Mouse (Mus musculus): ENCODE measurements at regions not wholly inside any gene's neighbourhood (a gene's known extent, or its start where the extent isn't known, plus 50 kb on each side); places are given as distances from the start of the nearest gene placed in this dataset.

DNA sequence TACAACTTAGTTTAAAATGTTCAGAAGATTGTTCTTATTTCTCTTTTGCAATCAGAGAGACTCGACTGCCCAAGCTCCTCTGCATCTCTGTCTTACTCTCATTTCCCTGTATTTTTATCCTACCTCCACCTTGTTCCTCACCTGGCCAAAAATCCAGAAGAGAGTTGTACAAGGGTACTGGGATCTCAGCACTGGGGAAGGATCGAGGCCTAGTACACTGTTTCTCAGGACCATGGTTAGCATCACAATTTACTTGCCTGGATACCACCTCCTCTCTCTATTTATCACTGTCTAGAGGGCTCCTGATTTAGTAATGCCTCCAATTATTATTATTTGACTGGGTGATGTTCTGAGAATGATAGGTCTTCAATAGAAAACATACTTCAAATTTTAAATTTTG, 218.8 kb downstream of the Ktn1 start:
- no peak for DNase-seq (ENCODE audit: low spot score)
- H3K36me3 ChIP-seq, result no peaks in the 10 kb centered on the region
- no peak overlapping the region for H3K27ac ChIP-seq (replicated peaks)
- no peaks in the 10 kb centered on the region for H3K27me3 ChIP-seq (ENCODE audit: low read depth, poor library complexity, severe bottlenecking)
- no peaks in the 10 kb centered on the region for H3K9me3 ChIP-seq (replicated peaks)
- H3K4me1 ChIP-seq, result no peaks in the 10 kb centered on the region; the same call in 1 of the 2 replicates
- no peak overlapping the region for H3K4me3 ChIP-seq
- WGBS, result 85% methylated on average over 2 of the region's 2 CpGs

DNA sequence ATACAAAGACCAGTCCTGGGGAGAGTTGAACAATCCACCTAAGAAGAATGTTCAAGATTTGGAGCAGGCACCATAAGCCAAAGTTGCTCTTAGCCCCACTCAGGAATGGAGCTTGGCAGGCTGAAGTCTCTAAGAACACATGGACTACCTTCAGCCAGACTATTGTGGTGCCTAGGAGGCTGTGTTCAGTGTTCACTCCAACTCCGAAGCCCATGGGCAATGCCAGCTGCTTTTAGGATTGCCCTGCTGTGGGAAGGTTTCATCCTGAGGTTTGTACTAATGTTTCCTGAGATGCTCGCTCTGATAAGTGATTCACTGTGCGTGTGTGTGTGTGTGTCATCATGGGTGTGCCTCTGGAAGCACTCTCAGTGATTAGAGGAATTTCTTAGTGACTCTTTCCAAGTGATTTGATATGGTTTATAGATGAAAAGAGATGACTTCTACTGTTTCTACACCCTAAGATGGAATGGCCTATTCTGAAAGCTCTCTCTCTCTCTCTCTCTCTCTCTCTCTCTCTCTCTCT, 220.1 kb downstream of the Ktn1 start:
- H3K36me3 ChIP-seq, result no peaks in the 10 kb centered on the region
- no peak overlapping the region for H3K27ac ChIP-seq (replicated peaks)
- no peak for DNase-seq (ENCODE audit: low spot score)
- H3K27me3 ChIP-seq (ENCODE audit: low read depth, poor library complexity, severe bottlenecking), result no peaks in the 10 kb centered on the region
- WGBS, result 81% methylated on average over 3 of the region's 3 CpGs
- H3K4me1 ChIP-seq, result no peaks in the 10 kb centered on the region; the same call in 1 of the 2 replicates
- no peaks in the 10 kb centered on the region for H3K9me3 ChIP-seq (replicated peaks)
- no peak overlapping the region for H3K4me3 ChIP-seq

DNA sequence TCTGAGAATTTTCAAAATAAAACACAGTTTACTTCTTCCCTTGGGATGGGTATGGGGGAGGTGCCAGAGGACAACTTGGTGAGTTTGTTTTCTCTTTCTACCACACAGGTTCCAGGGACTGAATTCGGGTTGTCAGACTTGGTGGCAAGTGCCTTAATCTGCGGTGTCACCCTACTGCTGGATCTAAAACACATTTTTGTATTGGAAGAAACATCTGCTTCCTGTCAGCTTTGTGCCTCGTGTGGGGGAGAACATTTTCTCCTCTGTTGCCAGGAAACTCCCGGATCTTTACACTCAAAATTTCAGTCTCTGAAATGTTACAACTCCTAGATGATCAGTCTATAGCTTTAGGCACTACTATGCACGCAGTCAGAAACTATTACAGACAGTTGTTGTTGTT, 228.3 kb downstream of the Ktn1 start:
- WGBS, result 76% methylated on average over 5 of the region's 5 CpGs
- Histone ChIP-seq H3K9me3 (replicated peaks) (no peaks in the 10 kb centered on the region), H3K27ac (replicated peaks) (no peak overlapping the region), H3K27me3 (ENCODE audit: low read depth, poor library complexity, severe bottlenecking) (no peaks in the 10 kb centered on the region), H3K4me3 (no peak overlapping the region), H3K36me3 (no peaks in the 10 kb centered on the region), H3K4me1 (no peaks in the 10 kb centered on the region)
- DNase-seq (ENCODE audit: low spot score), result no peak

DNA sequence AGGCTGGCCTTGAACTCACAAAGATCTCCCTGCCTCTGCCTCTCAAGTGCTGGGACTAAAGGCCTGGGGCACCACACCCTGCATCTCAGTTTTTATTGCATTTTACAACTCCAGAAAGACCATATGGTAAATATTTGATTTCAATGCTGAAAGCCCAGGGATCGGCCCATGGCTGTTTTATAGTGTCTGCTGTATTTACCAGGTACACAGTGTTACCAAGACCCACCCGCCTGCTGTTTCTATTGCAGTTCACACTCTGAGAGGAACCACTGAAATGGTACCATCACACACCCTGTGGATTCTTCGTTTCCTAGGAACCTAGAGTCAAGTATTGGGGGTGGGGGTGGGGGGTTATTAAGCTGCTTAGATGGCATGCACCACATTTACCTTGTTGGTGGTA, 228.9 kb downstream of the Ktn1 start:
- Histone ChIP-seq H3K36me3 (no peaks in the 10 kb centered on the region), H3K9me3 (replicated peaks) (no peaks in the 10 kb centered on the region), H3K4me3 (no peak overlapping the region), H3K27ac (replicated peaks) (no peak overlapping the region), H3K4me1 (no peaks in the 10 kb centered on the region), H3K27me3 (ENCODE audit: low read depth, poor library complexity, severe bottlenecking) (no peaks in the 10 kb centered on the region)
- DNase-seq (ENCODE audit: low spot score), result no peak
- 90% methylated on average over 3 of the region's 3 CpGs for WGBS

DNA sequence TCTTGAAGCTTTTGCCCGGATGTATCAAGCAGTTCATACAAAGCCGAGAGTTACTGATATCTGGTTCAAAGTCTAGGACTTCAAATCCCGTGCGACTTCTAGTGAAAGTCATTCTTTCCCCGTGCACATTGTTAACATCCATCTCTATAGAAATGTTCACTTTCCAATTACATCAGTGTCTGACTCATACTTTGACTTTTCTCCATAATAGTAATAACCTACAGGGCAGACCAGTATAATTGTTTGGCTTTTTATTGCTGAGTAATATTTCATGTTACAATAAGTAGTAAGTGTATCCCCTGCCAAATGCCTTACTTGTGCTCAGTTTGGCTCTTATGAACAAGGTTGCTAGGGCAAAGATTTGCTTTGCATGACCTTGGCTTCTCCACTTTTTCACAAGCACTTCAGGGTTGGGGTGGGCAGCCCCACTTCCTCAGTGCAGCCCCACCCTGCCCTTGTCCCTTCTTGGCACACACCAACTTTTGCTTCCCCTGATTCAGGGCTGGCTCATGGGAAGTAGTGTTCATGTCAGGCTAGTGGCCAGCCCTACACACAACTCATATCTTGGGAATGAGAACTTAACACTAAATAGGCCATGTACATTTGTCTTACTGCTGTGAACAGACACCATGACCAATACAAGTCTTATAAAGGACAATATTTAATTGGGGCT, 229.7 kb downstream of the Ktn1 start:
- no peaks in the 10 kb centered on the region for H3K36me3 ChIP-seq
- no peak for DNase-seq (ENCODE audit: low spot score)
- WGBS, result 96% methylated on average over 5 of the region's 5 CpGs

DNA sequence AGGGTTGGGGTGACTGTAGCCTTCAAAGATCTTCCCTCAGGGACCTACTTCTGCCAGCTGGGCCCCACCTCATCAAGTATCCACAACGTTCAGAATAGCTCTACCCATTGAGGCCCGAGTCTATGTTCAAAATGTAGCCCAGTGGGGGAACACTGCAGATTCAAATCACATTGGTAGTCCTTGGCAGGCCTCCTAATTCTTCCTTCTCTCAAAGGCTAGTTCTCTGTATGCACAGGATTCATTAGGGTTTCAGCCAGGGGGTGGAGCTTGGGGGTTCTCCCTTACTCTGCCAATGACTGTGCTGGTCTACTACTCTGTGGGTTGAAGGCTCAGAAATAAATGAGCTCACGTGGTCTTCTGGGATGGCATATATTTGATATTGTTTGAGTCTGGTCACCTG, 235.3 kb upstream of the Peli2 start:
- no peaks in the 10 kb centered on the region for H3K36me3 ChIP-seq
- 85% methylated on average over 3 of the region's 3 CpGs for WGBS
- no peak for DNase-seq (ENCODE audit: low spot score)
- no peak overlapping the region for H3K4me3 ChIP-seq
- H3K9me3 ChIP-seq (replicated peaks), result no peaks in the 10 kb centered on the region
- H3K4me1 ChIP-seq, result 0 out of 2 replicates have a peak, but pooled peaks cover 6% of the 10 kb centered on the region
- no peaks in the 10 kb centered on the region; the same call in 1 of the 2 replicates for H3K27me3 ChIP-seq (ENCODE audit: low read depth, poor library complexity, severe bottlenecking)
- no peak overlapping the region for H3K27ac ChIP-seq (replicated peaks)

More for the DNA sequence above, 229.7 kb downstream of the Ktn1 start:
- Histone ChIP-seq H3K27me3 (ENCODE audit: low read depth, poor library complexity, severe bottlenecking) (no peaks in the 10 kb centered on the region), H3K27ac (replicated peaks) (no peak overlapping the region), H3K4me1 (no peaks in the 10 kb centered on the region), H3K4me3 (no peak overlapping the region), H3K9me3 (replicated peaks) (no peaks in the 10 kb centered on the region)

DNA sequence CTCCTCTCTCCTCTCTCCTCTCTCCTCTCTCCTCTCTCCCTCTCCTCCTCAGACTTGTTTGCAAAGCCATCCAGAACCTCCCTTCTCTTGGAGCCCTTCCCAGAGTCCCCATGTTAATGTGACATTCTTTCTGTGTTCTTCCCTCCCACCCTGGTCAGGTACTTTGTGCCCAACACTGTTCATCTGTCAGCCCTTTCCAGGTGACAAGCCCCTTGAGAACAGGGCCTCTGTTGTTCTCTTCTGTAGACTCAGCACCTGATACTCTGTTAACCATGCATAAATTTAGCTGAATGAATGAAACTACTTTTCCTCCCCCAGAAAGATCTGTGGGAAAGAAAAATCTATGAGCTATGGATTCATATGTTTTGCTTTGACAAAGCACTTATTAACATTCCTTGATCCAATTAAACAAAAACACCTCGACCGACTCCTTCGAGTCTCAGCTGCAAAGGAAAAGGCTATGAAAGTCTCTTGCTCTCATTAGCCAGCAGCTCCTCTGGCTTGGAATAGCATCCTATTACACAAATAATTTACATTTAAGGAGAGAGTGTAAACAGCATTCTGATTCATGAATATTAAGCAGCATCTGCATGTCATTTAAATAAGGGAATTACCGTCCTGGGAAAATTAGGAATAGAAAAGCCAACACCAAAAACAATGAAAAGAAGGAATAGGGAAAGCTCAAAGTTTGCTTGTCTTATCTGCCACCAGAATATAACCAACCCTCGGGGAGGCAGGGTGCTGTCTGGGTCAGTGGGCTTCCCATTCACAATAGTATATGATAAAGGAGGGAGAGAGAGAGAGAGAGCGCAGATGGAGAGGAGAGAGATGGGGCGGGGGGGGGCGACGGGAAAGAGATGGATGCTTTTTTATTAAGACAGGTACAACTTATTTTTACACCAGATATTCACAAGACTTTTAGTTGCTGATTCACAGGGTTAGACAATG, 230.1 kb upstream of the Peli2 start:
- H3K27ac ChIP-seq (replicated peaks), result no peak overlapping the region
- H3K4me3 ChIP-seq, result no peak overlapping the region
- no peaks in the 10 kb centered on the region; the same call in 1 of the 2 replicates for H3K27me3 ChIP-seq (ENCODE audit: low read depth, poor library complexity, severe bottlenecking)
- DNase-seq (ENCODE audit: low spot score), result no peak
- 84% methylated on average over 9 of the region's 9 CpGs for WGBS
- H3K36me3 ChIP-seq, result no peaks in the 10 kb centered on the region
- H3K9me3 ChIP-seq (replicated peaks), result no peaks in the 10 kb centered on the region
- H3K4me1 ChIP-seq, result peaks cover 13% of the 10 kb centered on the region

DNA sequence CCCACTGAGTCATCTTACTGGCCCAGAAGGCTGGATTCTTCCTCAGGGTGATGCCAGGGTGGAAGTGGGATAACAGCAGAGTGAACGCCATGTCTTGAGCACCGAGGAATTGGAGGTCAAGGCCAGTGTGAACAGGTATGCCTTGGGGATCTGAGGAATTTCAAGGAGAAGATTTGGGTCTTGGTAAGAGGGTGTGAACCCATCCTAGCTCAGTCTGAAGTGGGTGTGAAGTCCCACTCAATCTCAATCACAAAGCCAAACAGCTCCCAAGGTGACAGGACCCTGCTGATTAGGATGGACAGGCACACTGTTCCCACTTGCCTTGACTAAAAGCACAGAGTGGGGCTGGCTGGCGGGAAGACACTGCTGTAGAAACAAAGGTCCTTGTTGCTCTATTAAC, 224.0 kb upstream of the Peli2 start:
- DNase-seq (ENCODE audit: low spot score), result no peak
- Histone ChIP-seq H3K4me1 (peaks cover 2% of the 10 kb centered on the region; the same call in 1 of the 2 replicates), H3K36me3 (no peaks in the 10 kb centered on the region), H3K4me3 (no peak overlapping the region), H3K27ac (replicated peaks) (no peak overlapping the region), H3K9me3 (replicated peaks) (no peaks in the 10 kb centered on the region), H3K27me3 (ENCODE audit: low read depth, poor library complexity, severe bottlenecking) (no peaks in the 10 kb centered on the region)
- 89% methylated on average over 3 of the region's 3 CpGs for WGBS

DNA sequence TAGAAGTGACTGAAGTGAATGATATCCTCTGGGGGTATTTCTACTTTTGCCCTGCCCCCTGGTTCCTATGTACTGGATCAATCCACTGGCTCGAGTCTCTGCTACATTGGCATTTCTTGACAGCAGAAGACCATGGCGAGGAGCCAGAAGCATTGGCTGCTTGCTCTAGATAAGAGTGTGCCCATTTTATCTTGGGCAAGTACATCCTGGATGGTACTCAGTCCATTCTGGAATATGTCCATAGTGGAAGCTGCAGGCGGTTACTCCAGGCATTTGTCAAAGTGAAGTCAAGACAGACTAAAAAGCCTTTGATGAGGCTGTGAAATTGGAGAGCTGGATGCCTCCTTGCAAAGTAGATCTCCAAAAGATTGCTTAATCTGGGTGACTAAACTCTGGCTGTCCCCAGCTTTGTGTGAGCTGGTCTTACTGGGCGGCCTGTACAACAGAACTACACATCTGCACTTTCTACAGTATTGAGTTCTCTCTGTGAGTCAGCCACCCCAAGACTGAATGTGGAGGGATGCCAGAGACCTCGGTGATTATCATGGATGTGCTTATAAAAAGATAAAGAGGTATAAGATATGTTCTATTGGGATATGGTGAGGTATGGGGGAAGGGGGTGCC, 222.6 kb upstream of the Peli2 start:
- H3K27ac ChIP-seq (replicated peaks), result no peak overlapping the region
- no peak for DNase-seq (ENCODE audit: low spot score)
- H3K4me3 ChIP-seq, result no peak overlapping the region
- no peaks in the 10 kb centered on the region for H3K27me3 ChIP-seq (ENCODE audit: low read depth, poor library complexity, severe bottlenecking)
- H3K36me3 ChIP-seq, result no peaks in the 10 kb centered on the region
- H3K9me3 ChIP-seq (replicated peaks), result no peaks in the 10 kb centered on the region
- H3K4me1 ChIP-seq, result 0 out of 2 replicates have a peak, but pooled peaks cover 2% of the 10 kb centered on the region
- 90% methylated on average over 5 of the region's 5 CpGs for whole genome bisulfite sequencing

DNA sequence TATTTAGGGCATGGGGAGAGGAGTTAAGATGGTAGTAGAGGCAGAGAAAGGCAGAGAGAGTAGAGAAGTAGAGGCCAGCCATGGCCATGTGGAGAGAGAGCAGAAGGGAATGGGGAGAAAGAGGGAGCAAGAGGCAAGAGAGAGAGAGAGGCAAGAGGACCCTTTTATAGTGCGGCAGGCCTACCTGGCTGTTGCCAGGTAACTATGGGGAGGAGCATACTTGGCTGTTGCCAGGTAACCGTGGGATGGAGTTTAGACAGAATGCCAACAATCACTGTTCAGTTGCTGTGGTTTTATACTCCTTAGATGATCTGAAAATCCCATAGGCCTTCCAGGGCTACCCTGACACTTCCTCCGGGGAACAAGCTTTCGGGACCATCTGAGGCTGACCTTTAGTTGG, 222.0 kb upstream of the Peli2 start:
- H3K27ac ChIP-seq (replicated peaks), result no peak overlapping the region
- WGBS, result 89% methylated on average over 4 of the region's 4 CpGs
- H3K4me1 ChIP-seq, result 0 out of 2 replicates have a peak, but pooled peaks cover 2% of the 10 kb centered on the region
- H3K36me3 ChIP-seq, result no peaks in the 10 kb centered on the region
- DNase-seq (ENCODE audit: low spot score), result no peak
- no peaks in the 10 kb centered on the region for H3K9me3 ChIP-seq (replicated peaks)
- H3K4me3 ChIP-seq, result no peak overlapping the region
- H3K27me3 ChIP-seq (ENCODE audit: low read depth, poor library complexity, severe bottlenecking), result no peaks in the 10 kb centered on the region

DNA sequence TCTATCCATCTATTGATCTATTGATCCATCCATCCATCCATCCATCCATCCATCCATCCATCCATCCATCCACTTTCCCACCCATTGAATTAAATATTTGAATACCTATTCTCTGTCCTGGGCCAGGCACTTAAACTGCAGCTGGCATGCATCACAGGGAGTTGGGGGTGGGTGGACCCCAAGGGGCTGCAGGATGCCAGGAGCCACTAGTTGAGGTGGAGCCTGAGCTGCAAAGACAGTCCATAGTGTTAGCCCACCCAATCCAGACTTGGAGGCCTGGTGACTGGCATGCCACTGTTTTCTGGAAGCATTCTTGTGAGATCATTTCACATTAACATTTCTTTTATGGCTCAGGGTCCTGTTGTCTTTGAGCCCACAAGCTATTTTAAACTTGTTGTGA, 215.3 kb upstream of the Peli2 start:
- Histone ChIP-seq H3K27ac (replicated peaks) (no peak overlapping the region), H3K9me3 (replicated peaks) (no peaks in the 10 kb centered on the region), H3K4me1 (peaks cover 10% of the 10 kb centered on the region), H3K27me3 (ENCODE audit: low read depth, poor library complexity, severe bottlenecking) (no peaks in the 10 kb centered on the region), H3K4me3 (no peak overlapping the region), H3K36me3 (no peaks in the 10 kb centered on the region)
- no peak for DNase-seq (ENCODE audit: low spot score)

DNA sequence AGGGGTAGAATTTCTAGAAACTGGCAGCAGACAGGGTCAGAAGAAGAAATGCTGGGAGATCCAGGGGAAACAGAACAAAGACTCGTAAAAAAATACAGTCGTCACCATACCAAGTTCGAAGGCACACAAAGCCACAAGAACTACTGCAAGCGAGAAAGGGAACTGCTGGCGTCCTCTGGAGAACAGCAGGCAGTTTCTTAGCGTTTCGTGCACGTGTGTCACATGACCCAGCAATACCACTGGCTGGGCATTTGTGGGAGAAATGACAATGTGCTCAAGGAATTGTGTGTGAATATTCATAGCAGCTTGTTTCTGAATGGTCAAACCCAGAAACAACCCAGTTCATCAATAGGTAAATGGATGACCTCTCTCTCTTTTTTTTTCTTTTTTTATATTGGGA, 211.5 kb upstream of the Peli2 start:
- Histone ChIP-seq H3K27ac (replicated peaks) (no peak overlapping the region), H3K4me1 (peaks cover 29% of the 10 kb centered on the region), H3K27me3 (ENCODE audit: low read depth, poor library complexity, severe bottlenecking) (no peaks in the 10 kb centered on the region), H3K9me3 (replicated peaks) (no peaks in the 10 kb centered on the region), H3K4me3 (no peak overlapping the region), H3K36me3 (no peaks in the 10 kb centered on the region)
- DNase-seq (ENCODE audit: low spot score), result no peak
- WGBS, result 68% methylated on average over 8 of the region's 8 CpGs

Data from midbrain, embryonic 10.5 days (tissue).